Mouse (Mus musculus): ENCODE results near the gene Krr1.
"Not testable (repeated sequence)": the region's sequence is repeated elsewhere in the genome, so short reads cannot be mapped to it uniquely, and the experiment has no call there.

The Krr1 gene

DNA sequence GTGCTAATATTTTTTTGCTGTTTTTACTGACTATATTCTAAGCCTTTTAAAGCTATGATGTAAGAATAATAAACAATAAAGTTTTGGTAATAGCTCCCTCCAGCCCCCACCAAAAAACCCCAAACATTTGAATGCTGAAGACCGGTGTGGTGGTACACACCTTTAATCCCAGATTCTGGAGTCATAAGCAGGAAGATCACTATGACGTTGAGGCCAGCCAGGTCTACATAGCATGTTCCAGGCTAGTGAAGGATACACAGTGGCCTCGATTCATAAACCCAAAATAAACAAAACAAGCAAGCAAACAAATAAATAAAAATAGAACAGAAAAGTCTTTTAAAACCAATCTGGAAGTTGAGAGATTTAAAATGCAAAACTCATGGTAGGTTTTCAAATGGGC, 535 bp upstream of the Krr1 start:
- DNase-seq (ENCODE audit: extremely low read depth, low read depth, low spot score) = no peak

DNA sequence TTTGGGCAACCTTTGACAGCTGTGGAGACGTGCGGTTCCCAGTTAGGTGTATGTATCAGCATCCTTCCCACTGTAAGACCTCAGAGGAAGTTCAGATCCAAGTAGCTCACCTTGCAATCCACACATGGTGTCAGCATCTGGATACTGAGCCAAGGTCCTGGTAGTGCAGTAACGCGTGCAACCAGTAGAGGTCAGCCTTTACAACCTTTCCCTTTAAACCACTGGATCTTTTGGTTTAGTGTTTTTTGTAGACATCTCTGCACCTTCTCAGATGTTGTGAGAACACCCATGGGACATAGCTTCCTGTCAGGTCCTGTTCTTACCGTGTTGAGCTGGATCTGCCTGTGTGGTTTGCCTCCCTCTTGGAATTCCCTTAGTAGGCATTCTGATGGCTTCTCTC, 5.1 kb downstream of the Krr1 start:
- DNase-seq (ENCODE audit: extremely low read depth, low read depth, low spot score) = no peak

DNA sequence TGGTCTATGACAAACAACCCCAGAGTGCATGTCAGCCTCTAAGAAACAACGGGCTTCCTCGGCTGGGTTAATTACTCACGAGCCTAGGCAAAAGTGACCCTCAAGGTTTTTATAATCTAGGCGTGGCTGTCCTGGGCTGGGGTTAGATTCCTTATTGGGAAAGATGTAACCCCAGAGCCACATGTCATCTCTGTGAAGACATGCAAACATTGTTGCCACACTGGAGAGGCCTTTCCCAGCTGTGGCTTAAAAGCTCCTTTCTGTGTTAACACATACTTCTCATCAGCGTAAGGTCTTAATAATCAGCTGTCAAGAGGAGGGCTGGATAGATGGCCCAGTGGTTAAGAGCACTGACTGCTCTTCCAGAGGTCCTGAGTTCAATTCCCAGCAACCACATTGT, 10.6 kb downstream of the Krr1 start:
- no peak for DNase-seq (ENCODE audit: extremely low read depth, low read depth, low spot score)

DNA sequence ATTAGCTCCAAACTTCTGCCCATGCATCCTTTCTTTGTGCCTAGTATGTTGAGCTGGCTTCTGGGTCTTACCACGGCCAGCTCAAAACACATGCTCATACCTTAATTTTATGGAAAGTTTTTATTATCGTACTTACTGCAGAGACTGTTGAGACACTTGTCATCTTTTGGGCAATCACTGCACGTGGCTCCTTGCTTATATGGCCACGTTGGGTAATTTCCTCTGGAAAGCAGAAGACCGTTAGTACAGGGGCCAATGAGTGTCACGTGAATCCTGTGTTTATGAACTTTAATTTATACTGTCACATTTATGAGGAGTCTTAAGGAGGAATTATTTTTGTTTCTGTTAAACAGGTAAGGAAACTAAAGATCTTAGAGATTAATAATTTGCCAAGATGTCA, 14.0 kb downstream of the Krr1 start:
- DNase-seq (ENCODE audit: extremely low read depth, low read depth, low spot score) = no peak

DNA sequence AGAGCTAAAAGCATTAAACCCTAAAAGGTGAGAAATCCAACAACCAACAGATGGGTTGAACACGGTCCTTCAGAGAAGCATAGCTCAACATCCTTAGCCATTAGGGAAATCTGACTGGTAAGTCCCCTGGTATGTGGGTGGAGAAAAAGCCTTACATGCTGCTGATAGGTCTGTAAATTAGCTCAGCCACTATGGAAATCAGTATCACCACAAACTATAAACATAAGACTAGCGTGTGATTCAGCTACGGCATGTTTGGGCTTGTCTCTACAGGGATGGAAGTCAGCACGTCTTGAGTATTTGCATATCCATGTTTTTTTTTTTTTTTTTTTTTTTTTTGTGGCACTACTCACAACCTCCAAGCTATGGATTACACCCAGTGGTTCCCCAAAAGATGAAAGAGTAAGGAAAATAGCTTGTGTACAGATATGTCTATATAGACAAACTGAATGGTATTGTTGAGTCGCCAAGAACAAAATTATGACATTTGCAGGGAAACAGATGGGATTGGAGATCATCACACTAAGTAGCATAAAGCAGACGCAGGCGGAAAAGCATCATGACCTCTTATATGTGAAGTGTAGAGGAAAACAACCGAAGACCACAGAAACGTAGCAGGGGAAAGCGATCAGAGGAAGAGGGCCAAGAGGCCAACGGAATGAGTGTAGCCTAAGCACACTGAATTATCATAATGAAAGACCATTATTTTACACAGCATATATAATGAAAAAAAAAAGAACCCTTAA, 23.5 kb downstream of the Krr1 start:
- no peak for DNase-seq (ENCODE audit: extremely low read depth, low read depth, low spot score)

DNA sequence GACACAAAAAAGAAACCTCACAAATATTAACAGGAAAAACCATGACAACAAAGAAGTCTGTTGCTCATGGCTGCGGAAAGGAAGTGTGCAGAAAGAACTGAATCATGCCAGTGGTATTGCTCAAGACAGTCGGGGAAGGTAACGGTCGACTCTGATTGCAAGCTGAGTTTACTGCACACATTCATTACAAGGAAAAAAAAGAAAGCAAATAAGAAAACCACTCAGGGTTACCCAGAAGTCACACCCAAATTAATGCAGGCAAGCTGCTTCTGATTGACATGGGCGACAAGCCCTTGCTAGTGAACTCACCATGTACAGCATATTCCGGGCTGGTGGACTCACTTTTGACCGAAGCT, 24.1 kb downstream of the Krr1 start:
- DNase-seq (ENCODE audit: extremely low read depth, low read depth, low spot score) = no peak

DNA sequence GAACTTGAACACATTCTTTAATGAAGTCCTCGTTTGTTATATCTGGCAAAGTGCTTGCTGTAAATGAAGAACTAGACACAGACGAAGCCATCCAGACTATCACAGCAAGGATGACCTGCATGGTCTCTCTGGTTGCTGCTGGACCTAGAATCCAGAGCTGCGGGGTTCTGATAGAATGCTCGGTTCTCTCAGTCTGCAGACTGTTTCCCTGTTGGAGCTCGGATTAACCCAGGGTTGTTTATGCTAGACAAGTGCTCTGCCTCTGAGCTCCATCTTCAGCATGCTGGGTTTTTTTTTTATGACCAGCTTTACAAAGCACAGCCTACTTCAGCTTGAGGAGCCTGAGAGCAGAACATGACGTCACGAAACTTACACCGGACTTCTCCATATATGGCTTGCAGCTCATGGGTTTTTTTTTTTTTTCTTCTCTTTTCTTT, 24.5 kb downstream of the Krr1 start:
- DNase-seq (ENCODE audit: extremely low read depth, low read depth, low spot score) = no peak

DNA sequence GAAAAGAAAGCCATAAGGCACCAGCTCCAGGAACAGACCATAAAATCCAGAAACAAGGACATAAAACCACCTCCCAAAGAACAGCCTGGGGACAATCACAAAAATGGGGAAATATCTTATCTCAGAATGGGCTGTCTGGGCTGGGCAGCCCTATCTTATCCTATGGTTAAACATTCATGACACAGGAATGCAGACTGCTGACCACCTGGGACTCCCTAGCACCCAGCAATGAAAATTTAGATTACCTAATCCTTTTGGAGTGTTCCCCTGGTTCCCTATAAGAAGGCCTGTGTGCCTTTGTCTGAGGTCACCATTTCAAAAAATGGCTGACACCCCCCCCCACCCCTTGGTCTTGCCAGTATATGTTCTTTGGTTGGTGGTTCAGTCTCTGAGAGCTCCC, 25.2 kb downstream of the Krr1 start:
- no peak for DNase-seq (ENCODE audit: extremely low read depth, low read depth, low spot score)

DNA sequence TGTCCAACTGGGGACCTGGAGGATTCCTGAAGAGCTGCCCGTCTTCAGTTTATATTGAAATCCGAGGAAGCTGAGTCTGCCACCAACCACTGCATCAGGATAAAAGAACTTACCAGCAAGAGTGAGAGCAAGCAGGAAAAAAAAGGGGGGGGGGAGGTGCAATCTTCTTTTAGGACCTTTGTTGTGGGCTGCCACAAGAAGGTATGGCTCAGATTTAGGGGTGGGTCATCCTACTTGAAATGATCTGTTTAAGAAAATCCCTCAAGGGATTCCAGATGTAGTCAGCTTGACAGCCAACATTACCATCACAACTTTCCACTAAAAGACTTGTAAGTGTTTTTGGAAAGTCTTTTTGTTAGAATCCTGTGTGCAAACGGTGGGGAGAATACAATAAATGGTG, 27.3 kb downstream of the Krr1 start:
- no peak for DNase-seq (ENCODE audit: extremely low read depth, low read depth, low spot score)

DNA sequence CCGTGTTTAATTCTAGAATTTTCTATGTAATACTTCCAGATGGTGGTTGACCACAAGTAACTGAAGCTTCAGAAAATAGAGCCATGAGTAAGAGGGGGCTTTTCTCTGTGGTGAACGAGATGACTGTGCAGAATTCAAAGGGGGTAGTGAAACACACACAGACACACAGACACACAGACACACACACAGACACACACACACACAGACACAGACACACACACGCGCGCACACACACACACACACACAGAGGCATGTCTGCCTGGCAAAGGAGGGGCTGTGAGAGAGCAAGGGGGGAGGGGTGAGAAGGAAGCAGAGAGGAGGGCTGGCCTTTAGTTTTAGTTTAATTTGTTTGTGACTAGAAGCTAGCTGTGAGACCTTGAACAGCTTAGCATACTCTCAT, 28.1 kb downstream of the Krr1 start:
- DNase-seq (ENCODE audit: extremely low read depth, low read depth, low spot score) = no peak

DNA sequence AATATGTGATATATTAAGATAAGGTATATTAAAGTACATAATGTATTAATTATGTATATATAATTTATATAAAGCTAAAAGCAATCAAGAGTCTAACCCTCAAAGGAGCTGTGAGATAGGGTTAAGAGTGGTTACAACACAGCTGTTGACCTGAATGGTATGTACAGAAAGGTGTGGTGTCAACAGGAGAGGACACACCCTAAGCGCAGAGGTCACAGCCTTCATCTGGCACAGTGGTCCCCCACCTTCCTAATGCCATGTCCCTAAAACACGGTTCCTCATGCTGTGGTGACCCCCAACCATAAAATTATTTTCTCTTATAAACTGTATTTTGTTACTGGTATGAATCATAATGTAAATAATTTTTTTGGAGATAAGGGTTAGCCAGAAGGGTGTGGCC, 28.9 kb downstream of the Krr1 start:
- DNase-seq (ENCODE audit: extremely low read depth, low read depth, low spot score) = no peak

DNA sequence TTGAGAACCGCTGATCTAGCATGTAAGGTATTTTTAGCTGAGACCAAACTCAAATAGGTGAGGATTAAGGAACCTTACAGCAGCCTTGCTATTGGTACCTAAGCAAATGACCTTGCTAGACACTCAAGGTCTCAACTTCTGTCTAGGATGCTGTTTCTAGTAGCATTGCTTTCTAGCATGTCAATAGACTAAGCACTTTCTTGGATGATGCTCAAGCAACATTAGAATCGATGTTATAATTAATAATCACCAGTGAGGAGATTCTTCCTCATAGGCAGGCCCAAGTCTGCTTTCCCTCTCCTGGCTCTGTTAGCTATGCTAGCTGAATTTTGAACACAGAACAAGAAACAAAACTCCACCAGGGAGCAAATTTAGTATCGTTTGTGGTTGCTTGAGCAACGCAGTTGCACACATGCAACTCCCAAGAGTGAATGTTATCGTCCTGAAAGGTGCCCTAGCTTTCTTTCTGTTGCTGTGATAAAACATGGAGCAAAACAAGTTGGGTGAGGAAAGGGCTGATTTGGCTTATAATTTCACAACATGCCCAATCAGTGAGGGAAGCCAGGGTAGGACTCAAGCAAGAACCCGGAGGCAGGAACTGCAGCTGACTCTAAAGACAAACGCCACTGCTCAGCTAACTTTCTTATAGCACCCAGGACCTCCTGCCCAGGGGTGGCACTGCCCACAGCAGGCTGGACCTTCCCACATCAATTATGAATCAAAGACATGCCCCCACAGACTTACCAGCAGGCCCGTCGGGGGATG, 29.5 kb downstream of the Krr1 start:
- DNase-seq (ENCODE audit: extremely low read depth, low read depth, low spot score) = no peak

DNA sequence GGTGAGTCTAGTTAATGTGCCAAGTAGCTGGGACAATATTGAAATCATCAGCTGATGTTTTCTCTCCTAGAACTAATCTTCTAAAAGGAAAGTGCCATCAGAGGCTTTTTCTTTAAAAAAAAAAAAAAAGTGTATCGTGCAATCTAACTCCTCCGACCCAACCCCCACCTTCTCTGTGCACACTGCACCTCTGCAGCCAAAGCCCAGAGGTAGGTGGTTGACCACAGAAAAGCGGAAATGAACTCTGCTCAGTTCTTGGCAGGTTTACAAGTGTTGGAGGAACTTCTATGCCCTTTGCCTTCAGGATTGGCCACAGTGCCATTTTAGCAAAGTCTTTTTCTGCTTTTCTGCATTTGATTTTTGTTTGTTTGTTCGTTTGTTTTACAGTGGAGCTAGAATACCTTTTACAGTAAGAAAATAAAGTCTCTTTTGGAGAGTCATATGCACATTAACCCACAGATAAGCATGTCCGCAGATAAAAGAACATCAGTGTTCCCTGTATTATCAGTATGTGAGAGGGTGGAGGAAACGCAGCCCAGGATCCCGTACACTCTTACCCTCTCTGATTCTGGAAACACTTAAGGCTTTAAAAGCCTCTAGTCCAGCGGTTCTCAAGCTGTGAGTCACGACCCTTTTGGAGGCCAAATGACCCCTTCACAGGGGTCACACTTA, 30.2 kb downstream of the Krr1 start, which contains the start of gene Glipr1:
Gene Glipr1 (minus strand): TSS at position 88 of the 672 bp plus-strand sequence.
- DNase-seq (ENCODE audit: extremely low read depth, low read depth, low spot score) = no peak

DNA sequence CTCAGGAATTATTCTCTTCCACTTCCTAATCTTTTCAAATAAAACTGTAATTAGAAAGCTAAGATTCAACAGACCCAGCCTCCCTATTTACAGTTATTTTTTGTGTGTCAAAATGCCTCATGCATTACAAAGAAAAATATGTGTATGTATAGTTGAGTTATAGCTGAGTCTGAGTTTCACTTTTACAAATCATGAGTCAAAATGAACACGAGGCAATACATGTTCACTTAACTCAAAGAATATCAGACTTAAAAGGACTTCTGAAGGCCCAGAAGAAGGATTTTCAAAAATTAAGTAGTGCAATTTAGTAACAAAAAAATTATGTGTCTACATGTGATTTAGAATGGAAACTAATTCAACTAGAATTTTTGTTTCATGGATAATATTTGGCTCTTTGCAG, 37.0 kb downstream of the Krr1 start:
- not testable (repeated sequence) for DNase-seq (ENCODE audit: extremely low read depth, low read depth, low spot score)

DNA sequence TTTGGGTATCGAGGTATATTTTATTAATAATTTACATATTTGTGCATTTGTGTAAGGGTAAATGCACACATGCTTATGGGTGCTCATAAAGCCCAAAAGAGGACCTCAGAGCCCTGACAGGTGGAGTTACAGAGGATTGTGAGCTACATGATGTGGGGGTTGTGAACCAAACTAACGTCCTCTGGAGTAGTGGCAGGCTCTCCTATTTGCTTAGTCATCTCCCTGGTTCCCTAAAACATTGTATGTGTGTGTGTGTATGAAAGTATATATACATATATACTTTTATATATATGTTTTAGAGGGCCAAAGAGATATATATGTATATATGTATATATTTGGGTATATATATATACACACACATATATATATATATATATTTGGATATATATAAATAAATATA, 51.1 kb downstream of the Krr1 start:
- DNase-seq (ENCODE audit: extremely low read depth, low read depth, low spot score) = no peak

DNA sequence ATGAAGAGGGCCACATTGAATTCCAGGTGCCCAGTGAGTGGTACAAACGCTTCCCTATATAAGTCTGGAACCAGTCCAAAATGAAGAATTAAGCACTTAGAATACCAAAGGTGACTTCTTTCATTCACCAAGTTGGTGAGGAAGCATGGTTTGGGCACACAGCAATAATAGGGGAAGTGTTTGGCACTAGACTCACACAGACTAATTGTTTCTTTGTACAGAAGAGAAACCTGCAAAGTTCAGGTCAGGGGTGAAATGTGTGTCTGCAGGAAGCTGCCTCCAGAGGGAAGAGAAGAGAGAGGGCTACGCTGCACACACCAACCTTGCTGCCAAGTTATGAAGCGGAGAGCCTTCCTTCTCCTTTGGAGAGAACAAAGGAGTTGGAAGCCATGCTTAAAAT, 56.2 kb downstream of the Krr1 start:
- not testable (repeated sequence) for DNase-seq (ENCODE audit: extremely low read depth, low read depth, low spot score)
